Mouse (Mus musculus) forebrain, embryonic 16.5 days (tissue): ENCODE results near the gene Hs6st2. TPM values are rescaled to one million over a fixed set of nuclear protein-coding genes. Genes with fewer than 3 reads are reported as not detected.

ENCODE experiments used
- ATAC-seq: fragments of 200-750 bp; cut with Nextera tagmentation; 2 replicates; pipeline ENCODE4 v1.8.0; 2017; ENCODE audit warnings: mild to moderate bottlenecking, moderate library complexity
- H3K27ac ChIP-seq: fragments of 300-500 bp; sonication (generic); 2 replicates; pipeline ENCODE4 v1.5.1; 2014; ENCODE audit warnings: low read length, control low read depth
- H3K27me3 ChIP-seq: fragments of 300-500 bp; sonication (generic); replicated peaks from 2 replicates; pipeline ENCODE4 v1.6.1; 2014; ENCODE audit warnings: low read length; ENCODE audit not compliant: control insufficient read depth, insufficient read depth
- H3K36me3 ChIP-seq: fragments of 300-500 bp; sonication (generic); 2 replicates; pipeline ENCODE4 v1.6.1; 2014; ENCODE audit not compliant: control insufficient read depth, insufficient read depth
- H3K4me1 ChIP-seq: fragments of 300-500 bp; sonication (generic); replicated peaks from 2 replicates; pipeline ENCODE4 v1.6.1; 2014; ENCODE audit warnings: low read length; ENCODE audit not compliant: control insufficient read depth, insufficient read depth
- H3K4me2 ChIP-seq: fragments of 300-500 bp; sonication (generic); 2 replicates; pipeline ENCODE4 v1.6.1; 2014; ENCODE audit warnings: mild to moderate bottlenecking, low read length, control low read depth
- H3K4me3 ChIP-seq: fragments of 300-500 bp; sonication (generic); replicated peaks from 2 replicates; pipeline ENCODE4 v1.5.1; 2014; ENCODE audit warnings: mild to moderate bottlenecking, low read length, control low read depth
- H3K9ac ChIP-seq: fragments of 300-500 bp; sonication (generic); replicated peaks from 2 replicates; pipeline ENCODE4 v1.6.1; 2014; ENCODE audit warnings: low read depth, low read length, control low read depth
- H3K9me3 ChIP-seq: fragments of 300-500 bp; sonication (generic); 2 replicates; pipeline ENCODE4 v1.6.1; 2016; ENCODE audit warnings: low read length; ENCODE audit not compliant: control insufficient read depth
- WGBS: fragments of 180-500 bp; shearing (Covaris S2); extraction: QIAGEN DNeasy Blood & Tissue Kit; methylation state at CpG from one replicate; pipeline ENCODE4 v1.1.7; 2014; 5-methylcytosine and 5-hydroxymethylcytosine counted together
- polyA plus RNA-seq: library from polyadenylated mRNA; unstranded; fragments of >200 nt; fragmentation: Nextera tagmentation; extraction: Ambion mirVana; gene quantifications from 2 replicates; pipeline ENCODE4 v1.2.1, GENCODE M21; 2015

The Hs6st2 gene
- polyA plus RNA-seq, 1 experiment from 2014 or later: 58.7 TPM

DNA sequence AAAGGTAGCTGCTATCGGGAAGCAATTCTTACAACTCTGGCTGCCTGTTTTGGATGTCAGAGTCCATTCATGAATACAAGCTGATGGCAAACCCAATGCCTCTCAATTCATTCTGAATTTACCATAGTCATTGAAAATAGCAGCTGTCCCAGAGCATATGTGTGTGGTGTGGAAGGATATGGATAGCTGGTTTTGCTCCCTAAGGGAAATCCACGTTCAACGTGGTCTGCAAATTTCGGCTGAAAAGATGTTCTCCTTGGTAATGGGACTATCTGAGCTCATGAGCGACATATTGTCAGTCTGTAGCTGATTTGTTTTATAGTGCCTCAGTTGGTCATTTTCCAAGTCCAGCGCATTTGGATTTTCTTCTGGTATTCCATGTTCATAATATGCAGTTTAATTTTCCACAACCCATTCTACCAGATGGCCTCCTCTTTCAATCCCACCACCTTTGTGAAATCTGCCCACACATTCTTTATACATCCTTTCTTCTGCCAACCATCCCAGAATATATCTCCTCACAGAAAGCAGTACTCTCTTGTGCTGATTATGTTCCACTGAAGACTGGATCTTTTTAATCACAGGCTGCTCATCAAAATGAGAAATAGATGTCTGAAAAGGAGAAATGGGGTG lies 75.3 kb downstream of the Hs6st2 start:
- H3K4me1 ChIP-seq: no peaks in the 10 kb centered on the region
- 76% methylated on average over 6 of the region's 6 CpGs for WGBS
- no peak overlapping the region; the same call in 1 of the 2 replicates for H3K27ac ChIP-seq
- H3K4me3 ChIP-seq: no peak overlapping the region
- peak; percentile 58 for ATAC-seq
- H3K36me3 ChIP-seq: no peaks in the 10 kb centered on the region
- no peak overlapping the region for H3K4me2 ChIP-seq
- H3K9ac ChIP-seq: no peak overlapping the region
- H3K27me3 ChIP-seq: no peaks in the 10 kb centered on the region
- H3K9me3 ChIP-seq: no peaks in the 10 kb centered on the region

DNA sequence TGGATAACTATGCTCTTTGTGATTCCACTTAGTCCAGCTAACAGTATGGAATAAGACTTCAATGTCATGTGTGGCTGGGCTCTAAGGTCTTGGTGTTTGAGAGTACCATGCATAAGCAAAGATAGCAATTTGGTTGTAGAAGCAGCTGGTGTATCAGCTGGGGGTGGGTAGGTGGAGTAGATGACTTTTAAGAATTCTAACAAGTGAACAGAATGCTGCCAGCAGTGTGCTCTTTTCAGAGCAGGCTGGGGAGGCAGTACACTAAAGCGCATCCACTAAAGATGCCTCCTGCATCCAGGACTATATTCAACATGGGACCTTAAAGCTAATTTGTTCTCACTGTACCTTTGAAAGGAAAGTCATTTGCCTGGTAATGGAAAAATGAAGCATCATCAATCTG lies 88.9 kb downstream of the Hs6st2 start:
- Histone ChIP-seq H3K4me3 (no peak overlapping the region), H3K9ac (no peak overlapping the region), H3K4me1 (no peaks in the 10 kb centered on the region), H3K27me3 (no peaks in the 10 kb centered on the region), H3K27ac (no peak overlapping the region), H3K4me2 (no peak overlapping the region), H3K9me3 (no peaks in the 10 kb centered on the region), H3K36me3 (no peaks in the 10 kb centered on the region)
- 91% methylated on average over 1 of the region's 1 CpGs for WGBS
- ATAC-seq: no peak

DNA sequence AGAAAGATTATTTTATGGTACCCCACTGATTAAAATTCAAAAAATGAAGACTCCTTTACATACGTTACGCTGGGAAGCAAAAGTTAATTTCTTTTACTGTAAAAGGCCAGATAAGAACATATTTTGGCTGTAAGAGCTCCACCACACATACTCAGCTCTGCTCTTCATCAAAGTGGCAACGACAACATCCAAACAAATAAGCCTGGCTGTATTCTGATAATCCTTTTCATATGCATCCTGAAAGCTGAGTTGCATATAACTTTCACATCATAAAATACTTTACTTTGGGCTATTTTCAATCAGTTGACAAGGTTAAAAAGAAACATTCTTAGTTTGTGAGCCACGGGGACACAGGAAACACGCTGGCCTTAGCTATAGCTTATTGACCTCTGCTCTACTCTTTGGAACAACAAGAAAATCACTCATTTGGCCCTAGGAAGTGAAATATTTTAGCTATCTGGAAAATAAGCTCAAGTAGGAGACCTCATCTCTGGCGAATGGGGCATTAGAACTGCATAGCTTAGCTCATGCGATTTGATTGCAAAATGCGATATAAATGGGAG lies 91.1 kb downstream of the Hs6st2 start:
- ATAC-seq: no peak
- no peaks in the 10 kb centered on the region for H3K9me3 ChIP-seq
- no peaks in the 10 kb centered on the region for H3K4me1 ChIP-seq
- H3K4me2 ChIP-seq: no peak overlapping the region
- no peak overlapping the region for H3K9ac ChIP-seq
- no peak overlapping the region for H3K4me3 ChIP-seq
- WGBS: 87% methylated on average over 8 of the region's 8 CpGs
- H3K27ac ChIP-seq: no peak overlapping the region
- H3K27me3 ChIP-seq: no peaks in the 10 kb centered on the region
- H3K36me3 ChIP-seq: no peaks in the 10 kb centered on the region

DNA sequence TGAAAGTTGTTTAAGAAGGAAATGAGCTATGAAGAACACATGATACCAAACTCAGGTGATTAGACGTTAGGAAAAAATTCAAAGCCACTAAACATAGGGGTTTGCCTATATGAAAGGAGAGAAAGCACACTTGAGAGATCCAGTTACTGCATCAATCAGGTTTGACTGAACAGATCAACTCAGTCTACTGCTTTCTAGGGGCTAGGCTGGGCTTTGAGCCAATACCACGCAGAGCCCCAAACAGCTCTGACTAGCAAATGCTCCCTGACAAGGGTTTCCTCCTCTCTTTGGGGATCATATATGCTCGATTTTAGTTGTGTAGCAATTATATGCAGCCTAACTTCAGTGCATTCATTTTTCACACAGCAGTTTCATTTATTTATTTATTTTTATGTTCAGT lies 96.2 kb downstream of the Hs6st2 start:
- Histone ChIP-seq H3K4me2 (no peak overlapping the region), H3K9me3 (no peaks in the 10 kb centered on the region), H3K4me1 (no peaks in the 10 kb centered on the region), H3K27ac (no peak overlapping the region), H3K36me3 (no peaks in the 10 kb centered on the region), H3K9ac (no peak overlapping the region), H3K4me3 (no peak overlapping the region), H3K27me3 (no peaks in the 10 kb centered on the region)
- 48% methylated on average over 3 of the region's 3 CpGs for WGBS
- ATAC-seq: no peak

DNA sequence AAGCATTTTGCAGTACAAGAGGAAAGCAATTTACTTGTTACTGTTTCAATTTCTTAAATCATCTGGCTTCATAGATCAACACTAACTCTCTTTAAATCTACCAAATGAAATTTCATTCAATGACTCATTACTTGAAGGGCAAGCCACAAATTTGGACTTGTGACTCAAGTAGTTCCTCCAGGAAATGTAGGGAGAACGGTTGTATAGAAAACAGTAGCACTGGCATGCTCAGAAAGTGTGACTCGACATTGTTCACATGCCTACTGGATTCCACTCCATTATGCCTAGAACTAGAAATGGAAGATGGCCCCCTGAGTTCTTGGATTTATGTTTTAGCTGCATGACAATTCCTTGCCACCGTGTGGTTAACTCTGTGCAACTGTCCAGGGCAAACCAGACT lies 100.0 kb downstream of the Hs6st2 start:
- H3K27ac ChIP-seq: no peak overlapping the region
- no peak overlapping the region for H3K9ac ChIP-seq
- WGBS: 78% methylated on average over 3 of the region's 3 CpGs
- H3K9me3 ChIP-seq: no peaks in the 10 kb centered on the region
- no peak for ATAC-seq
- no peaks in the 10 kb centered on the region for H3K36me3 ChIP-seq
- H3K4me2 ChIP-seq: no peak overlapping the region
- H3K4me3 ChIP-seq: no peak overlapping the region
- no peaks in the 10 kb centered on the region for H3K4me1 ChIP-seq
- no peaks in the 10 kb centered on the region for H3K27me3 ChIP-seq

DNA sequence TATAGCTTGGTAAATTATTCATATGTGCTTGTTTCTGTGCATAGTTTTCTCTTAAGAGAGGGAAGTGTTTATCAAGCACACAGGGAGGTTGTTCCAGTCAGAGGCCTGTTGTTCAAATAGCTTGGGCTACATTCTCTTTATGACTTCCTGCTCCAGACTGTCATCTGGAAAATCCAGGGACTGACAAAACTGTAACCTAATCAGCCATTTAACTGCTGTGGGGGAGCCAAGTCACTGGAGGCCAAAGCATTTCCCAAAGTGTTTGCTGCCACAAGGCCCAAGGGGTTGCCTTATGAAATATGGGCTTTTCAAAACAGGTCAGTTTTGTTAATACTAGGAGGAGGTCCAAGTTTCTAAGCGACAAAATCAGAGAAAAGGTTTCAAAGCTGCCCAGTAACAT lies 119.8 kb downstream of the Hs6st2 start:
- Histone ChIP-seq H3K27ac (no peak overlapping the region), H3K4me3 (no peak overlapping the region), H3K4me1 (no peaks in the 10 kb centered on the region), H3K36me3 (no peaks in the 10 kb centered on the region), H3K4me2 (no peak overlapping the region), H3K9me3 (no peaks in the 10 kb centered on the region), H3K27me3 (no peaks in the 10 kb centered on the region), H3K9ac (no peak overlapping the region)
- WGBS: 80% methylated on average over 1 of the region's 1 CpGs
- no peak for ATAC-seq

DNA sequence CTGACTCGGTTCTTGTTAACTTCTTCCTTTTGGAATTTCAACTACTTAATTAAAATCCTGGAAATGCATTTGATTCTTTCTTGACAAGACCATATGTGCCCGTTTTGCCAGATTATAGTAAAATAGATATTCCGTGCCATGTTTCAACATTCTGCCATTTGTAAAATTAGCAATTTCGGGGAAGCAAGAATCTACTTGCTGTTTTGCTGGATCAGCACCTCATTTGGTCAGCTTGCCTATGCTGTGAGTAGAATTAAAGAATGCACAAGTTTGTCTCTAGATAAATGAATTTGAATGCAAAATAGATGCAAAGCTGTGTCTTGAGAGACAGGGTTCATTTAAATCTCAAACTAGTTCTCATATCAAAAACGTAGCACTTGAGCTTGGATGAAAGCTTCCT lies 142.0 kb downstream of the Hs6st2 start:
- H3K4me3 ChIP-seq: no peak overlapping the region
- no peak overlapping the region for H3K9ac ChIP-seq
- peak; percentile 63 for ATAC-seq
- H3K9me3 ChIP-seq: no peaks in the 10 kb centered on the region
- WGBS: 50% methylated on average over 5 of the region's 5 CpGs
- no peak overlapping the region for H3K4me2 ChIP-seq
- H3K36me3 ChIP-seq: no peaks in the 10 kb centered on the region
- H3K27ac ChIP-seq: no peak overlapping the region
- H3K4me1 ChIP-seq: peaks cover 3% of the 10 kb centered on the region; the same call in 1 of the 2 replicates
- no peaks in the 10 kb centered on the region for H3K27me3 ChIP-seq

DNA sequence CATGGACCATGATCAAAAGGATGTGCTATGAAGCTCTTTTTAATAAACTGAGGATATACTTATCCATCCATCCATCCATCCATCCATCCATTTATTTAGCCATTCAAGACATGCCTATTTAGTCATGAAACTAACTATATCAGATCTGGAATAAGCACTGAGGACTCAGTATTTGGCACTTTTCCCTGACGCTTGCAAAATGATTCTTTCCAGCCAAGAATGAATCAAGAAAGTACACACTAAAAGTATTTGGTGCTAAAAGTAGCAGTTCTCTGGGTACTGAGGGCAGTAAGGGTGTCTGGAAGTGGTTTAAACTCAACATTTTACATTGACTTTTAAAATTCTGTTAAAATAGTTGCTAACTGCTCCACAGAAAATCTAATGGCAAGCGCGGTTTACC lies 144.6 kb downstream of the Hs6st2 start:
- no peak for ATAC-seq
- Histone ChIP-seq H3K4me3 (no peak overlapping the region), H3K36me3 (no peaks in the 10 kb centered on the region), H3K9me3 (no peaks in the 10 kb centered on the region), H3K4me2 (no peak overlapping the region), H3K4me1 (peaks cover 3% of the 10 kb centered on the region; the same call in 1 of the 2 replicates), H3K27me3 (no peaks in the 10 kb centered on the region), H3K9ac (no peak overlapping the region), H3K27ac (no peak overlapping the region)
- WGBS: 88% methylated on average over 3 of the region's 3 CpGs

DNA sequence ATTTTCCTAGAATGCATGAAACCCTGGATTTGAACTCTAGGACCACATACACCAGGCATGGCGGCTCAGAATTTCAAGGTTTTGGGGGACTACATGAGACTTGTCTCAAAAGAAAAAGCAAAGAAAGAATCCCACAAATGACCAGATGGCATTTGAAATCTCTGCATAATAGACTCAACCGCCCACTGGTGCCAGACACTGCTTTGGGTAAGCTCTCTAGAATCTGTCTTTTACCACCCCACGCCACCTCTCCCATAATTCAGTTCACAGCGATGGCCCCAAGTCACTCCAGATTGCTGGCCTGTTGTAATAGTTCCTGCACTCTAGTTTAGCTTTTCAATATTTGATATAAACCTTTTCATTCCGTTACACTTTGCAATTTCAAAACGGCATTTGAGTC lies 146.4 kb downstream of the Hs6st2 start:
- WGBS: 84% methylated on average over 6 of the region's 6 CpGs
- Histone ChIP-seq H3K9ac (no peak overlapping the region), H3K4me1 (no peaks in the 10 kb centered on the region), H3K4me3 (no peak overlapping the region), H3K9me3 (no peaks in the 10 kb centered on the region), H3K4me2 (no peak overlapping the region), H3K27me3 (no peaks in the 10 kb centered on the region), H3K27ac (no peak overlapping the region), H3K36me3 (no peaks in the 10 kb centered on the region)
- ATAC-seq: no peak

DNA sequence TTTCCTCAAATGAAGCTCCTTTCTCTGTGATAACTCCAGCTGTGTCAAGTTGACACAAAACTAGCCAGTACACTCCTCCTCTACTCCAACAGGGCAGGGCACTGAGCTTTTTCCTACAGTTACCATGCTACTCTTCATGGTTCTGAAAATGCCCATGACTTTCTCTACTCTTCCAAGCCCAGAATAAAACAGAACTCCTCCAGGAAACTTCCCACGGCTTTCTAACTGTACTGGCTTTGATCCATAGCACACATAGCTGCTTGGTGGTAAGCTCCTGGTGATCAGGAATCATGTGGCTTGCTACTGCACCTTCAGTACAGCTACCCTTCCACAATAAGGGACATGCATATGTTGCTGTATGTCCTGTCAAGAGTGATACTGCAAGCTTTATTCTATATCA lies 150.5 kb downstream of the Hs6st2 start:
- 80% methylated on average over 1 of the region's 1 CpGs for WGBS
- H3K27me3 ChIP-seq: no peaks in the 10 kb centered on the region
- H3K4me2 ChIP-seq: no peak overlapping the region
- H3K4me3 ChIP-seq: no peak overlapping the region
- H3K9me3 ChIP-seq: no peaks in the 10 kb centered on the region
- H3K27ac ChIP-seq: no peak overlapping the region
- H3K9ac ChIP-seq: no peak overlapping the region
- H3K4me1 ChIP-seq: no peaks in the 10 kb centered on the region
- no peak for ATAC-seq
- H3K36me3 ChIP-seq: no peaks in the 10 kb centered on the region
